Mouse (Mus musculus) adrenal gland, adult 8-10 months (tissue): ENCODE measurements at regions not wholly inside any gene's neighbourhood (a gene's known extent, or its start where the extent isn't known, plus 50 kb on each side); places are given as distances from the start of the nearest gene placed in this dataset.
A peak's percentile ranks its signal among the peaks of the same experiment; 100 is the strongest.

Experiments
- DNase-seq: peaks from one replicate; pipeline ENCODE4 v3.0.0; 2022

DNA sequence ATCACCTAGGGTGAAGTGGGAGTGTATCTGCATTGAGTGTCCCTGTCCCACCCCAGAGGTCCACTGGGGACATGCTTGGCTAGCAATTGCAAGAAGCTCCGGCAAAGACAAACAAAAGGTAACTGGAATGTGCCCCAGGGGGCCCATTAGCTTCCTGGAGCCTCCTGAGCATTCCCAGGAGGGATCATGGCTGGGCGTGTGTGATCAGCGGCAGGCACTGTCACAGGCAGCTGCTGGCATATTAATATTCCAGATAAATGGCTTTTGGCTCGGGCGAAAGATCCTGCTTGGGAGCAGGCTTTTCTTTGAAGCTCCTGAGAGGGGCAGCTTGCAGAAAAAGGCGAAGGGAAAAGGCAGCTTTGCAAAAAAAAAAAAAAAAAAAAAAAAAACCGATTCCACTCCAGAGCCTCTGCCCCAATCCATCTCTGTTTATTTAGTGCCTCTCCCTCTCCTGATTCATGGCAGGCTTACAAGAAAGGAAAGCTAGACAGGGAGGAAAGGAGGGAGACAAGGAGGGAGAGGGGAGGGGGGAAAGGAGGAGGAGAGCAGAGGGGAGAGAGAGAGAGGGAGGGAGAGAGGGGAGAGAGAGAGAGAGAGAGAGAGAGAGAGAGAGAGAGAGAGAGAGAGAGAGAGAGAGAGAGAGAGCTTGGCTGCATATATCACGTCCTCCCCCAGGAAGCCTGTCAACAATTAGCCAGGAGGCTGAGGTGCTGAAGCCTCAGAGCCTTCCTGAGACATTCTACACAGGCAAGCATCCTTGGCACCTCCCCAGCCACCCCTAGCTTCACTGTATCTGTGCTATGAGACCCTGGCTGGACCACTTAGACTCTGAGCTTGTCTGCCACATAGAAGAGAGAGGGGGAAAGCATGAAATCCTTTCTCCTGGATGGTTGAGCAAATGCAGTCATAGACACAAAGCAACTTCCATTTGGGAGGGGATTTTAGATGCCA lies 443.4 kb upstream of the Zmiz1 start:
- DNase-seq = peak; percentile 50

DNA sequence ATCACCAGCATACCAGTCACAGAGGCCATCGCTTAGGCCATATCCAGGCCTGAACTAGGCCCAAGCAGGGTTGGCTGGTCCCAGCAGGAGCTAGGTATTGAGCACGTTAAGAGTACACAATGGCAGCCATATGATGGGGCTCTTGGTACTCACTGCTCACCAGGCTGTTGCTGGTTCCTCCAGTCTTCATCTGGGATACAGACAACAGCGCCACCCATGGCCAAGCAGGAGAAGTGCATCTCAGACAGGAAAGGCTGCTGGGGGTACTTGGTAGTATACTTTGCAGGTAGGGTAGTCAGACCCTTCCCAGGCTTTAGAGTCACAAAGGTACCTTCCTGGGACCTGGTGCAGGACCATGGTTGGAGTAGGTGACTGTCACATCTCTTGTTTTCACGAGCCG lies 441.1 kb upstream of the Zmiz1 start:
- DNase-seq = no peak

DNA sequence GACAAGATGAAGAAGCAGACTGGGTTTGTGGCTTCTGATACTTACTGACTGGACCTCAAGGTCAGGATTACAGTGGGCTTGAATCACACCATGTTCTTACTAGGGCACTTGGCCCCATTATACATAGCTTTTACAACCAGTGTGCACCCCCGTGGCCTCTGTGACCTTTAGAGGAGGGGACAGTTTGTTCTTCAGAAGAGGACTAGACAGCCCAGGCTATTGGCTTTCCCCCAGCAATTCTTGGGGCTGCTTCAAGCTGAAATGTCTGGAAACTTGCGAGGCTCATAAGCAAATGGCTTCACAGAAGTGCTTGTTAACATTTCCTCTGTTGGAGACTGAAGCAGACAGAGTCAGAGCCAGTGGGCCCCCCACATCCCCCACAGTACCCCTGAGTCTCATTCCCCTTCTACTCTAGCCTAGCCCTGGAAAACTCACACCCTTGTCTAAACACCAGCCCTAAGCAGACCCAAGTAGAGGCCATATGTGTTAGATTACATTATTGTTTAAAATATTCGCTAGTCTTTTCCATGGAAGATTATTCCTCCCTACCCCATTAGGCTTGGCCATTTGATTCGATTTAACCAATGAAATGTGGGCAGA lies 439.6 kb upstream of the Zmiz1 start:
- no peak for DNase-seq

DNA sequence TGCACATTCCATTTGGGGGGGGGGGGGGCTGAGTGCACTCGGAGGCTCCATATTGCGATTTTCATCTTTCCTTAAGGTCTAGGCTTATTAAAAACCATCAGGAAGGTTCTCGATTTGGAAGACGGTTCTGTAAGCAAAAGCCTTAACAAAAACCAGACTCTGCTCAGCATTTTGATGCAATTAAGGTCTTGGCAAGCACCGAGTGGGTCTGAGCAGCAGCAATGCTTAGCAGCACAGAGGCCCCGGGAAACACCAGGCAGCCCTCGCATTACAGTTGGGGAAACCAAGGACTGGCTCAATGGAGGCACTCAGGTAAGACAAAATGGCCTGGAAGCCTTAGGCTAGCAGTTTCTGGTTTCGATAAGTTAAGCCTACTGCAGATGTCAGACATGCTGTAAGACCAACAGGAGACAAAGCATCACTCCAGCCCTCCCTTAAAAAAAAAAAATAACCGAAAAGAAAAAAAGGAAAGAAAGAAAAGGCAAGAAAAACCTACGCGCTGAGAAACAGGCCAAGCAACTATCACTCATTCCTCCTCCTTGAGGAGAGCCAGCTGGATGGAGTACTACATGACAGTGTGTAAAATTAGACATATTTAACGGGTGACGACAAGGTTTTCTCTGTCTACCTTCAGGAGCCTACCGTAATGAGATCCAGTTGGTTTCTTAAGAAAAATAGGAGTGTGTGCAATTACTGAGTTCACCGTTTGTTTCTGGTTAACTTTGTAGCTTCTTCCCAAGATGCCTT lies 436.3 kb upstream of the Zmiz1 start:
- DNase-seq = no peak

DNA sequence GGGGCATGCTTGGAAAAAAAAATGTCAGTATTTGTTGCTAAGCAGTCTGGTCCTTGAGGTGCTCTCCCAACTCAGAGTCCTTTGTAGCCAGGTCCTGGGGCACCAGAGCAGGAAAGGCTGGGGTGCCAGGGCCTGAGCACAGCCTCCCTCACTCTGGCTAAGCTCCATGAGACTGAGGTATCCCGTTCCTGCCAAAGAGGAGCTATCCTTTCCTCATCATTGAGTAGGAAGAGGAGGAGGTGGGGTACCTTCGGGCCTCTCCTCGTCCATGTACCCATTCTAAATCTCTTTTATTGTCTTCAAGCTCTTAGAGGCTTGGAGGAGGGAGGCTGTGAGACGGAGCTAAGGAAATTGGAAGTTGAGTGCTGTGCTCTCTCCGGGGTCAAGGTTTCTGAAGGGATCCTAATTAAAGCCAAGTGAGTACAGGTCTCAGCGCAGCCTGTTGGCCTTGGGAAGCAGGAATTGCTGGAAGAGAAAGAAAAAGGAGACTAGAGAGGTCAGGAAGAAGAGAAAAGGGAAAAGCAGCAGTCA lies 435.6 kb upstream of the Zmiz1 start:
- DNase-seq = no peak

DNA sequence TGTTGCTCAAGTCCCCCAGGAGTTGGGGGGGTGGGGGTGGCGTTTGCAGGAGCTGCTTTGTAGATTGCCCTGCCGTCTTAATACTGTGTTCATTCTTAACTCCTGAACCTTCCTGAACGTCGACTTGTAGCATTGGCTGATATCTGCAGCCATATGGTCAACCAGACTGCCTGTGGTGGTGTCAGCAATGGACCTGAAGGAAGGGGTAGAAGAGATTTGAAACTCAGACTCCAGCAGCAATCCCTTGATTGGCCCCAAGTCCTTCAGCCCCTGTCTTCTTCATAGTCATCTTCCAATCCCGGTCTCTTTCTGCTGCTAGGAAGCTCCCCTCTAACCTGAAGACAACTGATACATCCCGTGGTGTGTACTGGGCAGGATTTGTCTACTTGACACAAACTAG lies 433.9 kb upstream of the Zmiz1 start:
- no peak for DNase-seq

DNA sequence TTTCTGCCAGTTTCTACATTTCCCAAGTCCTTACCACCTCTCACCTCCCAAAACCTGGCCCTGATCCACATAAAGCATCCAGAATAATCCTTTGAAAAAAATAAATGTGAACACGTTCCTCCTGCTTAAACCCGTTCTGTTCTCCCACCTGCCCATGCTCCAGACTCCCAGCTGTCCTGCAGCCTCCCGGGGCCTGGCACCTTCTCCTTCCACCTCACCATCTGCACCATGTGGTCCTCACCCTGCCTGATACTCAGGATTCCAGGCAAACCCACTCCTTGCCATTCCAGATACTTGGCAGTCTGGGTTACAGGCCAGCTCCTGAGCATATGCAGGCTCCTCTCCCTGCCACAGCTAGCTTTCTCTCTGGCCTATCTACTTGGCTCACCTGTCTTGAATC lies 431.9 kb upstream of the Zmiz1 start:
- no peak for DNase-seq

DNA sequence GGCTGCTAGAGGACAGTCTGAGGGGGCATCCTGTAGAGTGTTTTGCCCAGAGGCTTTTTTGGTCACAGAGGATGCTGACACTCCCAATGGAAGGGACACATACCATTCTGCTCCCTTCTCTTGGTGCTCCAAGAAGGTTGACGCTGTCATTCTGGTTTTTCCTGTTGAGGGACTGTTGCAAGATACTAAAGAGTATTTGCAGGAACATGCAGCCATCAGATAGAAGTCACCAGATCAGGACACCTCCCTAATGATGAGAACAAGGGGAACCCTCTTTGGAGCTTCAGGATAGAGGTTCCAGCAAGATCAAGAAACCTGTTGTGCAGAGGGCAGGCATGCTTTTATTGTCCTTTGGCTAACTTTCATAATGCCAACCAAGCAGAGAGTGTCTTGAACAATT lies 431.1 kb upstream of the Zmiz1 start:
- DNase-seq = no peak

DNA sequence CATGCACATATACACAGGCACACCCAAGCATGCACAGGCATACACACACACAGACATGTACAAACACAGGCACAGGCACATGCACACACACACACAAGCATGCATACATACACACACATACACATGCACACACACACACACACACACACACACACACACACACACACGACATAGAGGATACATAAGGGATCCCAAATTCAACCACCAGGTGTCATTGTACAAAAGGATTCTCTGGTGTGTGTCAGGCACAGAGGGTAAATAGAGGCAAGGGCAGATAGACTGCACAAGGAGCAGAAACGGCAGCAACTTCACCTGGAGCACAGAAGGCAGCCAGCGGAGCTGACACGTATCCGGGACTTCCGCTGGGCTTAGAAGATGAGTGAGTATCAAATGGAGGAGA lies 428.1 kb upstream of the Zmiz1 start:
- no peak for DNase-seq

DNA sequence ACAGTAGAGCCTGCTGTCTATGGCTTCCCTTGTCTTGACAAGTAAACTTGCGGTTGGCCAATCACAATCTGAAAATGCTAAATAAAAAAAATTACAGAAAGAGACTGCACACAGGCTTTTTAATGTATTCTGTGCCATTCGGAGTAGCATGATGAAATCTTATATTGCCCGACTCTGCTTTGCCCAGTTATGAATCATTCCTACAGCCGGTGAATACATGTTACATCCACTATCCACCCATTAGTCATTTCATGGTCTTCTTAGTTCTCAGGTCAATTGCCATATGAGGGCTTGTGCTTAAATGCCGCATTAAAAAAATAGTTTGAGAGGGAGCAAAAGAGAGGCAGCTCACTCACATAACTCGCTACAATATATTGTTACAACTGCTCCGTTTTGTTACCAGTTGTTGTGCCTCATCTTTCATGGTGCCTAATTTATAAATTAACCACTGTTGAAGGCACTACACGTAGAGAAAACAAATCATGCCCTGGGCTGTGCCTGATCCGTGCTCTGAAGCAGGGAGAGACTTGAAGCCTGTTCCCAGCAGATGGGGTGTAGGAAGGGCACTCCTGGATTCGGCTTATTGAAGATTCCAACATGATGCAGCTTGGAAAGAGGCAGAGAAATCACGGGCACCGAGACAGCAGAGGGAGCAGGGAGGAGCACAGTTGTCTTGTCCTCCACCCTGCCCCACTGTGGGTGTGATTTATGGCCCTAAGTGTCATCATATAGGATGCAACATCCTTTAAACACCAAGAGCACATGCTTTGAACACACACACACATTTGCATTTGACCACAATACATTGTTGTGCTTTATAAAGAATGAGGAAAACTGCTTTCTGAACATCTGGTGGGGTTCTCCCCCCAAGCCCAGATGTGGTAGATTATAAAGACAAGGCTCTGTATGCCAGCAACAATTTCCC lies 427.0 kb upstream of the Zmiz1 start:
- DNase-seq = no peak

DNA sequence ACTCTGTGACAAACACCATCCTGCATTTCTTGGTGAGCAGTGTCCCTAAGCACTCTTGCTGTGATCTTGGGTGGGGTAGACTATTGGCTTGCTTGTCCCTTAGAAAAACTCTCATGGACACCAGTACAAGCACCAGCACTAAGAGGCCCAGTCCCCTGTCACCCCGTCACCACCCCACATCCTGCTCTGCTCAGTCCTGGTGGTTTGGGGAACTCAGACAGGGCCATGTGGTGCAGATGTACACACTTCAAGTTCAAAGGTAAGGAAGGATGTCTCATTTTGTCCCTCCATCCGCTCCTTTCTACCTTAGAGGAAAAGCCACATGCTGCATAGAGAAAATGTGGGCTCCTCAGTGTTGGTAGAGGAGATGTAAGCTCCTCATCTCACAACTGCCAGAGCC lies 426.1 kb upstream of the Zmiz1 start:
- no peak for DNase-seq

DNA sequence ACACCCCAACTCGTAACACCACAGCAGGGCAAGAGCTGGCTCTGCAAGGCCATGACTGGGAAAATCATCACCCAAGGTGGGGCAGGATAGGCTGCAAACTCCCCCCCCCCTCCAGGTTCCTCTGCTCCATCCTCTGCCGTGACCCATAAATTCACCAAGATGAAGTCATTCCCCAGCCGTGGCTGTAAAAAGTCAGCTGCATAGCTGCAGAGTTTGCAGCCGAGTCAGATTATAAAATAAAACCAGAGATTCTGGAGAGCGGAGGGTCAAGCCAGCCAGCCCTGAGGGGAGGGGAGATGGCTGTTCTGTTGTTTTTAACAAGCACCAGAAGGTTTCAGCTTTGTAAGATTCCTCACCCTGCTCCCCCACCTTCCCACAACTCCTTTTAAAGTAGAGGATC lies 416.7 kb upstream of the Zmiz1 start:
- no peak for DNase-seq

DNA sequence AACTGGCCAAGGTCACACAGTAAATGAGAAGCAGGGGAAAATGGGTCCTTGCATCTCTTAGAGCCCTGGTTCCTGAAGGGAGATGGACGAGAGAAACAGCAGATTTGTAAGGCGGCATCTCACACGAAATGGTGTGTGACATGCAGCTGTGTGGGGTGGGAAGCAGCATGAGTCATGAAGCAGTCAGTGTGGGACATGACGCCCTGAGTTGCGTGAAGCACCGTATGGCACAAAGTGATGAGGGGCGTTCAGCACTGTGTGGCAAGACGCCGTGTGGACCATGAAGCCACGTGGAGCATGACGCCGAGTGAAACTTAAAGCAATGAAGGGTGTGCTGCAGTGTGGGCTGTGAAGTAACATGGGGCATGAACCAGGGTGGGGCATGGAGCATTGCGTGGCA lies 414.9 kb upstream of the Zmiz1 start:
- DNase-seq = no peak

DNA sequence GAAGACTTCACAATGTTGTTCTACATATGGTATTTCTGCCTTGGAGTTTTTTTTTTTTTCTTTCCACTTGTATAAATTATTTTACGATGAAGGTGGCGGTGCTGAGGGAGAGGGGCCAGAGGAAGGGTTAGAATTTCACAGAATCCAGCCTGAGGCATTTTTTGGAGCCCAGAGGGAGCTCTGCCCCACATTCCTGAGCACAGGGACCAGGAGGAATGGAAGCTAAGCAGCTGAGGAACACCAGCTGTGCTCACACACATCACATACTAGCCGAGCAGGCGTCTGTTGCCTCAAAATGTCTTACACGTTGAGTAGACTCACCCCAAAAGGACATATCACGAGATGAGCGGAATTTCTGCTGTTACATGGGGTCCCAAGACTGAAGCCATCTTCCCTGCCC lies 414.1 kb upstream of the Zmiz1 start:
- DNase-seq = no peak

DNA sequence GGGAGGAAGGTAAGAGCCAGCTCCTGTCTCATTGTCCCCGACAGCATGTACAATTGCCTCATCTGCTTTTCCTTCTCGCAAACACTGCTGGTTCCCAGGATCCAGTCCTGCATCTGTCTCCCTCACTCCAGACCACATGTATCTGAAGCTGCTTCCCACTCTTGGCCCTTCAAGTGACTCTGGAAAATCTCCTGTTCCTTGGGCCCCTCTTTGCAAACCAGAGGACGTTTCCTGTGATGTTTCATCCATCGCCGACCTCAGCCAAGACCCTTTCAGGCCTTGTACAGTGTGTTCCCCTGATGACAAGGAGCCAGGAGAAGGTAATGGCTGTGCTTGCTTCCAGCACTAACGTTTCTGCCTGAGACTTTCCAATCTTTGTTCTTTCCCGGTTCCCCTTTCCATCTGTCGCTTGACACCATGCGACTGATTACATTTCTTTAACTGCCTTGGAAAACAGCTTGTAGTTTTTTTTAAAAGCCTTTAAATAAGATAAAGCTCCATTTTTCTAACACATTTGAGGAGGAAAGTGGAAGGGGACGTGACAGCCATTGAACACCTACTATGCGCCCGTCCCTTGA lies 408.2 kb upstream of the Zmiz1 start:
- DNase-seq = no peak

DNA sequence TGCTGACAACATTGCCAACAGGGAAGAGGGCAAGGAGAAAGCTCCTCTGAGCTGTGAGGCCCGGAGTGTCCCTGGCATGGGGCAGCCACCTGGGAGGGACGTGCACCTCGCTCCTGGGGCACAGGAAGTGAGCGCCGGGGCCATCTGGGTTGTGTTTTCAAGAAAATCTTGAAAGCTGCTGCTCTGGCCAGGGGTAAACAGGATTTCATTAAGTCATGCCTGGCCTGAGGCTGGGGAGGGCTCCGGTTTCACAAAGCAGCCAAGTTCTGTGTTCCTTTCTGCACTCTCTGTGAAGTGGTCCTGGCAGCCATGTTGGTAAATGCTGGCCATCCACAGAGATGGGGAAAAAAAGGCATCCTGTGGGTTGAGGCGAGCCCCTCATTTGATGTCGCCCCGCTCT lies 406.8 kb upstream of the Zmiz1 start:
- DNase-seq = no peak

DNA sequence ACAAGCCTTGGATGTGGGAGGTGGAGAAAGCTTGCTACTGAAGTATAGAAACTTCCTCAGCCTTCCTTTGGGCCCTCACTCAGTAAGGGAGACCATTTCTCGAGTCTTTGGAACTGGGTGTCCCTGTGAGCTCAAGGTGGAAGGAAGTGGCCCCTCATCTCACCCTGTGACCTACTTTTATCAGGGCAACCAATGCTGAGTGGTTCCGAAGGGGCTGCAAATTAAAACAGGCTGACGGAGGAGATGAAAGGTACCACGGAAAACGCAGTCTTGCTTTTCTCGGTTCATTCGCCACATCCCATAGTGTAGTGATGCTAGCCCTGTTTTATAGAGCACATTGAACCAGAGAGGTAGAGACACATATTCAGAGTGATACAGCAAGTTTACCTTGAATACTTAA lies 399.6 kb upstream of the Zmiz1 start:
- DNase-seq = no peak

DNA sequence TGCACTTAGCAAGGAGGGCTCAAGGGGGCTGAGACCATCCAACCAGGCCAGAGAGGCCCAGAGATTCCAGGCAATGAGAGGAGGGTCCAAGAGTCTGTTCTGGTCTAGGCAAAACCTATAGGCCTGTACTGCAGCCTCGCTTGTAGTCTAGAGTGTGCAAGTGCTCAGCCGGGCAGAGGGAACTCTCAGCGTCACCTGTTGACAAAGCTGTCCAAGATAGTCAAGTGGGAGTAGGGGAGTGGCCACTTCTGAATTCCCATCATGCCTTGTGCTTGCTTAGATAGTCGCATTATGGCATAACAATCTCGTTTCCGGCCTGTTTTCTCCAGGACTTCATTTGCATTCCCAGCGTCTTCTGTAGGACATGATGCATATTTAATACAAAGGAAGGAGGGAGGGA lies 398.7 kb upstream of the Zmiz1 start:
- DNase-seq = no peak

DNA sequence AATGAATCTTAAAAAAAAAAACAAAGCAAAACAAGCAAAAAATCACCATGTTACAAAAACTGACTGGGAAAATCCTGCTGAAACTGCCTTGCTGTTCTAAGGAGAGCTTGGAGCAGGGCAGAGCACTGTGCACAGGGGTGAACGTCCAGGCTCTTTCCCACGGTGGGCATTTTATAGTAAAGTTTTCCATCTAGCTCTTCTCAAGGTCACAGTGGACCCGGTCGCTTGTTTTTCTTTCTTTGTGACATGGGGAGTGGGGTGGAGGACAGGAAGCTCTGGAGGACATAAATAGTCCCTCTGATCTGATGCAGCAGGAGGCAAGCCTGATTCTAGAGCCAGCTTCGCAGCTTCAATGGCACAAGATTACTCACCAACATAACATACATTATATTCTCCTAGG lies 395.9 kb upstream of the Zmiz1 start:
- no peak for DNase-seq

DNA sequence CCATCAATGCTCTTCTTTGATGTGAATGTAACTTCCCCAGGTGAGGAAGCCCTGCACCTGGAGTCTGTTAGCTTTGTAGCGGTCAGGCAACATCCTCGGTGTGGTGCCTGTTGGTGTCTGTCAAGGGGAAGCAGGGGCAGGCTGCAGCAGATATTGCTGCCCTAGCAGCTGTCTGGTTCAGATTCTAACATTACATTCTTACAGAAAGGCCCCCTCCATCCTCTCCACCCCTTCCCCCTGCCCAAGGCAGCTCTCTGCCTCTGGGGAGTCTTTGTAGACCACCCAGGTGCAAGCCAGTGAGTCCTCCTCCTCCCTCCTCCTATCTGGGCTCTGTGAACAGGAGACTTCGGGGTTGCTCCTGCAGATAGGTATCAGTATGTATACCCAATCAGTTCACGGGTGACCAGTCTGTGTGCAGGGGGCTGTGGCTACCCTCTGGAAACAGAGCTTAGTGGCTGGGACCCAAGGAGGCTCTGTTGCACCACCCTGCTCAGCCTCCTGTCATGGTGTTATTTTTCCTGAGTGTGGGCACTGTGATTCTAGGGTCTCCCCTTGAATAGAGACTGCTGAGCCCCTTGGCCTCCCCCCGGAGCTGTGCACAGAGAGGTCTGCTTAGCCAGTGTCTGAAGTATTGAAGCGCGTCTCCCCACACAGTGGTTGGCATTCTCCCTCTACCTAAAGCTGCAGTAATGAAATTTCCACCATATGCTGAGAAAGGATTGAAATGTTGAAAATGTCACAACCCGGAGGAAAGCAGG lies 394.6 kb upstream of the Zmiz1 start:
- DNase-seq = no peak

DNA sequence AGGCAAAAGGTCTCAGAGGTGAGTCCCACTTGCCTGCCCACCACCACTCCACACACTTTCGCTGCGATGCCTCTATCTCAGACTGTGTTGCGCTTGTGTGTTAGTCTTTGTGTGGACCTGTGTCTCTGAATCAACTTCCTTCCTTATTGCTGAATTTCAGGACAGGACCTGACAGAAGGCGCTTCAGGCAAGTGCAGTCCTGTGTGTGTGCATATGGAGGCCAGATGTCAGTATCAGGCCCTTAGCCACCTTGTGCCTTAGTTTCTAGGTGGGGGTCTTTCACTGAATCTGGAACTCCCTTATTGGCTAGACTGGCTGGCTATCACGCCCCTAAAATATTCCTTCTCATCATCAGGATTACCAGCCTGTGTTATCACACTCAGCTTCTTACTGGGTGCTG lies 391.6 kb upstream of the Zmiz1 start:
- no peak for DNase-seq
